12 mouse cellular contexts compared by ENCODE assay signal in genomic region chr2:18037491-18037890, GRCm38 (mm10). TPM values are rescaled to one million over a fixed set of nuclear protein-coding genes. Genes with fewer than 3 reads are reported as not detected.
DNase-seq lines count a peak whose midpoint lies in the region; ATAC-seq and TF ChIP-seq lines count a peak whose summit lies in the region.
"Had no signal": no experiment of that assay in that cellular context is flagged by ENCODE, and none has a peak within 500 bp of the region (broad histone marks: within the 10 kb centered on the region; RNA-seq: fewer than 3 reads in every experiment).

Gene A930004D18Rik (minus strand): TSS chr2:18037737.

- 0 out of 2 replicates have a peak within 1 kb of the TSS, but pooled peaks have one; percentile 2 for H3K27ac ChIP-seq in heart, embryonic 12.5 days (ENCODE audit: poor library complexity, severe bottlenecking)
- H3K27ac ChIP-seq in lung, postnatal 0 days (ENCODE audit: low read length) = no peak within 1 kb of the TSS
- no peak within 1 kb of the TSS for H3K27ac ChIP-seq in neural tube, embryonic 13.5 days (replicated peaks)
- H3K27ac ChIP-seq: gastrocnemius, adult 2 months; liver, embryonic 13.5 days had no signal

- no peak for DNase-seq in heart, adult 9 months (ENCODE audit: low spot score in 2 of 2)
- DNase-seq in lung, postnatal 0 days (ENCODE audit: low spot score) = peak; percentile 3
- no peak for DNase-seq in lung, adult 2 months
- DNase-seq in liver = no peak
- DNase-seq: adrenal gland, adult 2 months; gastrocnemius, adult 2 months; liver, embryonic 13.5 days; right cerebral cortex, adult 18-20 months had no signal

- H3K9ac ChIP-seq in heart, embryonic 12.5 days = no peak within 1 kb of the TSS
- no peak within 1 kb of the TSS for H3K9ac ChIP-seq in lung, postnatal 0 days (replicated peaks; ENCODE audit: low read depth)
- no peak within 1 kb of the TSS for H3K9ac ChIP-seq in neural tube, embryonic 13.5 days
- H3K9ac ChIP-seq: liver, embryonic 13.5 days had no signal

- no peaks in the 10 kb centered on the region for H3K36me3 ChIP-seq in heart, embryonic 12.5 days
- H3K36me3 ChIP-seq in lung, postnatal 0 days (ENCODE audit: insufficient read depth, low read length) = no peaks in the 10 kb centered on the region
- H3K36me3 ChIP-seq in neural tube, embryonic 13.5 days = no peaks in the 10 kb centered on the region
- H3K36me3 ChIP-seq: liver, embryonic 13.5 days had no signal

- no peaks in the 10 kb centered on the region for H3K27me3 ChIP-seq in heart, embryonic 12.5 days (replicated peaks)
- no peaks in the 10 kb centered on the region for H3K27me3 ChIP-seq in lung, postnatal 0 days (replicated peaks; ENCODE audit: insufficient read depth, low read length)
- H3K27me3 ChIP-seq in neural tube, embryonic 13.5 days = no peaks in the 10 kb centered on the region

- H3K4me3 ChIP-seq in heart, embryonic 12.5 days = no peak within 1 kb of the TSS
- no peak within 1 kb of the TSS for H3K4me3 ChIP-seq in lung, postnatal 0 days (ENCODE audit: low read depth, low read length)
- no peak within 1 kb of the TSS for H3K4me3 ChIP-seq in lung, adult 2 months (replicated peaks; ENCODE audit: extremely low read depth, low read depth, low read length)
- H3K4me3 ChIP-seq in neural tube, embryonic 13.5 days = no peak within 1 kb of the TSS
- H3K4me3 ChIP-seq: gastrocnemius, adult 2 months; liver, embryonic 13.5 days had no signal

- TF ChIP-seq POLR2A in lung, adult 2 months (IDR thresholded peaks at IDR 0.05; ENCODE audit: borderline replicate concordance, extremely low read depth, low read depth, low read length) = no peak

- 24% methylated on average over 2 of the region's 2 CpGs for WGBS in heart, embryonic 12.5 days
- whole genome bisulfite sequencing in lung, postnatal 0 days = 82% methylated on average over 2 of the region's 2 CpGs
- WGBS in lung, adult 2 months = 61% methylated on average over 2 of the region's 2 CpGs
- WGBS in neural tube, embryonic 13.5 days = 81% methylated on average over 2 of the region's 2 CpGs

- ATAC-seq in heart, embryonic 12.5 days (ENCODE audit: insufficient number of reproducible peaks, low FRiP score) = no peak
- no peak for ATAC-seq in lung, postnatal 0 days
- ATAC-seq in granulocyte monocyte progenitor cell, adult 5-6 weeks (replicated peaks; ENCODE audit: poor library complexity, severe bottlenecking) = peak; percentile 27; the same call in 1 of the 2 replicates
- ATAC-seq in neural tube, embryonic 13.5 days (ENCODE audit: low read depth) = no peak
- ATAC-seq in erythroid progenitor cell, adult 5-6 weeks (replicated peaks; ENCODE audit: low FRiP score, poor library complexity, severe bottlenecking) = no peak

- peaks cover 59% of the 10 kb centered on the region for H3K4me1 ChIP-seq in heart, embryonic 12.5 days (replicated peaks)
- peaks cover 16% of the 10 kb centered on the region; the same call in 1 of the 2 replicates for H3K4me1 ChIP-seq in lung, postnatal 0 days (ENCODE audit: insufficient read depth, low read depth, low read length)
- no peaks in the 10 kb centered on the region for H3K4me1 ChIP-seq in lung, adult 2 months (ENCODE audit: control insufficient read depth, insufficient read depth, low read length)
- H3K4me1 ChIP-seq in neural tube, embryonic 13.5 days (replicated peaks) = peaks cover 77% of the 10 kb centered on the region

- no peak for TF ChIP-seq CTCF in lung, postnatal 0 days (IDR thresholded peaks at IDR 0.05)
- TF ChIP-seq CTCF in lung, adult 2 months (IDR thresholded peaks at IDR 0.05; ENCODE audit: insufficient read depth, low read length) = no peak

- no peak for TF ChIP-seq EP300 in lung, postnatal 0 days (IDR thresholded peaks at IDR 0.05)

- no peak within 1 kb of the TSS; the same call in 1 of the 2 replicates for H3K4me2 ChIP-seq in heart, embryonic 12.5 days
- no peak within 1 kb of the TSS for H3K4me2 ChIP-seq in lung, postnatal 0 days (replicated peaks; ENCODE audit: low read depth, low read length)
- no peak within 1 kb of the TSS; the same call in 1 of the 2 replicates for H3K4me2 ChIP-seq in neural tube, embryonic 13.5 days
- H3K4me2 ChIP-seq: liver, embryonic 13.5 days had no signal

- no peaks in the 10 kb centered on the region for H3K9me3 ChIP-seq in heart, embryonic 12.5 days (replicated peaks)
- H3K9me3 ChIP-seq in lung, postnatal 0 days (ENCODE audit: low read length) = no peaks in the 10 kb centered on the region
- no peaks in the 10 kb centered on the region for H3K9me3 ChIP-seq in neural tube, embryonic 13.5 days
- H3K9me3 ChIP-seq: liver, embryonic 13.5 days had no signal

RNA-seq across cellular contexts. Expression of gene A930004D18Rik, which starts in this region (rescaled TPM):
- polyA plus RNA-seq in heart, embryonic 12.5 days (2016; fragmentation: Nextera tagmentation; extraction: Ambion mirVana) = 14.8 and 18.3 TPM in 2 replicates
- 11.0 and 11.3 TPM in 2 replicates for polyA plus RNA-seq in lung, postnatal 0 days (2015; fragmentation: Nextera tagmentation; extraction: Ambion mirVana)
- polyA plus RNA-seq in lung, adult 2 months (2012; rRNA removed) = 3.3 and 4.4 TPM in 2 replicates
- total RNA-seq in granulocyte monocyte progenitor cell, adult 5-6 weeks (2014; fragmentation: Nextera tagmentation) = not detected in 2 replicates
- total RNA-seq in granulocyte monocyte progenitor cell, adult 5-6 weeks (2017) = 0.26 TPM in 1 of 2 replicates, not detected in the other
- polyA plus RNA-seq in neural tube, embryonic 13.5 days (2015; fragmentation: Nextera tagmentation; extraction: Ambion mirVana) = 8.8 and 12.3 TPM in 2 replicates
- not detected in 2 replicates for total RNA-seq in erythroid progenitor cell, adult 5-6 weeks (2015; ENCODE audit: low replicate concordance)
- not detected in 2 replicates for total RNA-seq in erythroid progenitor cell, adult 5-6 weeks (2017; ENCODE audit: low replicate concordance)

Comparison
In these comparisons a context has a peak if more than half of its experiments do, and no peak if none do; other contexts are left out.
1. Peak in ATAC-seq in granulocyte monocyte progenitor cell, adult 5-6 weeks; RNA of the gene not detected or under 1 TPM.